Mouse (Mus musculus): ENCODE results near the gene Gm20521.

- no peak for TF ChIP-seq CTCF (IDR thresholded peaks at IDR 0.05; ENCODE audit: control insufficient read depth, insufficient read depth, insufficient replicate concordance, low read depth, low read length)
- TF ChIP-seq POLR2A (IDR thresholded peaks at IDR 0.05; ENCODE audit: control insufficient read depth, low read depth, low read length), result no peak
Observed at GRCm38 (mm10) chr14:54935904-54936830, 52.9 kb downstream of the Gm20521 start, which contains the start of gene Cmtm5.

Measured in testis, adult 2 months (tissue).